Mouse (Mus musculus) hindbrain, embryonic 10.5 days (tissue): Measurements from ENCODE around the gene Npas2. TPM values are rescaled to one million over a fixed set of nuclear protein-coding genes. Genes with fewer than 3 reads are reported as not detected.

ENCODE experiments used
- DNase-seq: peaks from one replicate; pipeline ENCODE4 v3.0.0-alpha.2; 2017; ENCODE audit warnings: low spot score
- H3K27ac ChIP-seq: fragments of 300-500 bp; sonication (generic); 2 replicates; pipeline ENCODE4 v1.5.1; 2016; ENCODE audit warnings: mild to moderate bottlenecking, moderate library complexity
- H3K27me3 ChIP-seq: fragments of 300-500 bp; sonication (generic); 2 replicates; pipeline ENCODE4 v1.6.1; 2016; ENCODE audit warnings: mild to moderate bottlenecking; ENCODE audit not compliant: poor library complexity, insufficient read depth, severe bottlenecking
- H3K36me3 ChIP-seq: fragments of 300-500 bp; sonication (generic); 2 replicates; pipeline ENCODE4 v1.6.1; 2016; ENCODE audit warnings: mild to moderate bottlenecking, moderate library complexity
- H3K4me1 ChIP-seq: fragments of 300-500 bp; sonication (generic); replicated peaks from 2 replicates; pipeline ENCODE4 v1.6.1; 2016; ENCODE audit warnings: mild to moderate bottlenecking
- H3K4me3 ChIP-seq: fragments of 300-500 bp; sonication (generic); 2 replicates; pipeline ENCODE4 v1.5.1; 2016; ENCODE audit warnings: mild to moderate bottlenecking, moderate library complexity
- H3K9me3 ChIP-seq: fragments of 300-500 bp; sonication (generic); 2 replicates; pipeline ENCODE4 v1.6.1; 2016; ENCODE audit warnings: mild to moderate bottlenecking, moderate library complexity
- WGBS: fragments of 180-500 bp; shearing (Covaris S2); methylation state at CpG from one replicate; pipeline ENCODE4 v1.1.7; 2016; 5-methylcytosine and 5-hydroxymethylcytosine counted together
- polyA plus RNA-seq: library from polyadenylated mRNA; unstranded; fragments of >200 nt; fragmentation: Nextera tagmentation; extraction: Ambion mirVana; gene quantifications from 2 replicates; pipeline ENCODE4 v1.2.1, GENCODE M21; 2016

The Npas2 gene
- 0.05 and 0.21 TPM in 2 replicates for polyA plus RNA-seq

DNA sequence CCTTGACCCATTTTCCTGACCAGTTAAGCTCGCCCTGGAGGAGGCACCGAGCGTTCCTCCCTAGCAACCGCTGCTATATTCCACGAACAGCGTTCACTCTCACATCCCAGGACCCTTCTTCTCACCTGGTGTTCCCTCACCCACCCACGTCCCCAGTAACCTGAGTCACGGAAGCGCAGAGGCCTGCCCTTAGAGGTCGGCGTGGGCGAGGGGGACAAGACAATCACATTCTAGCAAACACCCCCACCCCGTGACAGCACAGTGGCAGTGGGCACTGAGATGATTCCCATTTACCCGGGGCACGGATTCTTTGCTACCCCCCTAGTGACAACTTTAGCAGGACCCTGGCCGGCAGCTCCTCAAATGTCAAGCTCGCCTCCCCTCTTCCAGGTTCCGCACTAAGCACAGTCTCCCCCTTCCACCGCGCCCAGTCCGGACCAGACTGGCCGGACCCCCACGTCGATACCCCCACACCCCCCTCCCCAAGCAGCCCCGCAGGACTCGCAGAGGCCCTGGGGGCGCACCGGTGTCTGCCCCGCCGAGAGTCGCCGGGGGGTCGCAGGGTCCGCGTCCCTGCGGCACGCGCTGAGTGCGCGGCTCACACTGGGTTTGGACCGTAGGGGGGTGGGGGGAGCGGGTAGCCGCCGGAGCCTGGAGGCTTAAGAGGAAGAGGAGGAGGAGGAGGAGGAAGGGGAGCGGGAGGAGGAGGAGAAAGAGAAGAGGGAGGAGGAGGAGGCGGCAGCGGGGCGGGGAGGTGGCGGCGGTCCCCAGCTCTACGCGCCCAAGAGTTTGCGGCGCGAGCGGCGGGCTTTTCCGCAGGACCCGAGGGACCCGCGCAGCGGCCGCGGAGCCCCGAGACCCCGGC, at the start of gene Npas2:
Gene Npas2 (plus strand): TSS at position 735 of the 865 bp plus-strand sequence.
- Histone ChIP-seq H3K27me3 (peaks cover 68% of the 10 kb centered on the region), H3K4me3 (peak within 1 kb of the TSS; percentile 77), H3K9me3 (no peaks in the 10 kb centered on the region), H3K27ac (peak within 1 kb of the TSS; percentile 71), H3K36me3 (no peaks in the 10 kb centered on the region), H3K4me1 (peaks cover 31% of the 10 kb centered on the region)
- peak; percentile 37 for DNase-seq
- under 1% methylated on average over 55 of the region's 66 CpGs for WGBS

DNA sequence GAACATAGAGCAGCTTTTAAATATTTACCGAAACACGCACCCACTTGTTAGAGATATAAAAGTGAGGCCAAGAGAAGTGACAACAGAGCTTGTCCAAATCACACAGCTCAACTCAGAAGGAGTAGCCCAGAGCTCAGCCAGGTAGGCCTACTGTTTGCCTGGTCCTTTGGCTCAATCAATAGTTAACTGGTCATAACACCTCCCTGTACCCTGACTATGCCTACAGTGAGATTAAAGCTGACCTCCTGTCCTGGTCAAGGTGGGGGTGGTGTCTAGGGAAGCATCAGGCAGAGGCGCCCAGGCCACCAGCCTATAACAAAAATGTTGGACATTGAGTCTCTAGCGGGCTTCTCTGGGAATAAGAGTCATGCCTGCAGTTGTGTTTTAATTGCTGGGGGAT, 36.8 kb upstream of the Npas2 start:
- WGBS: 92% methylated on average over 4 of the region's 4 CpGs

DNA sequence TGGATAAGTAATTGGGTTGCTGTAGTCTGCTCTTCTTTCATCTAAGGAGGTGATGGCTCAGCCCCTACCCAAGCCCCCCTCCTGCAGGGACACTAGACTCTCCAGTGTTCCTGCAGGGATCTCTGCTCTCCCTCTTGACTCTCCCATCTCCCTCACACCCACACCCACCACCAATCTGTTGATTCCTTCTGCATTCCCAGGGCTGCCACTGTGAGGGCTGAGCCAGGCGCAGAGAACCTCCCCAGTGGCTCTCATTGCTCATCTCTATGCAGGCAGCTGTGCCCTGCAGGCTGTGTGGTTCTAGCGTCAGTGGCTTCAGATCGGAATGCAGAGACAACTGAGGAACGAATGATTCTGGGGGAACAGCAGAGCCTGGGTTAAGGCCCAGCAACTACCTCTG, 33.4 kb upstream of the Npas2 start:
- H3K36me3 ChIP-seq: no peaks in the 10 kb centered on the region
- WGBS: 64% methylated on average over 4 of the region's 4 CpGs

More for the DNA sequence above, 36.8 kb upstream of the Npas2 start:
- Histone ChIP-seq H3K4me3 (no peak overlapping the region), H3K9me3 (no peaks in the 10 kb centered on the region), H3K36me3 (no peaks in the 10 kb centered on the region), H3K27me3 (no peaks in the 10 kb centered on the region), H3K27ac (no peak overlapping the region), H3K4me1 (peaks cover 6% of the 10 kb centered on the region; the same call in 1 of the 2 replicates)
- no peak for DNase-seq

DNA sequence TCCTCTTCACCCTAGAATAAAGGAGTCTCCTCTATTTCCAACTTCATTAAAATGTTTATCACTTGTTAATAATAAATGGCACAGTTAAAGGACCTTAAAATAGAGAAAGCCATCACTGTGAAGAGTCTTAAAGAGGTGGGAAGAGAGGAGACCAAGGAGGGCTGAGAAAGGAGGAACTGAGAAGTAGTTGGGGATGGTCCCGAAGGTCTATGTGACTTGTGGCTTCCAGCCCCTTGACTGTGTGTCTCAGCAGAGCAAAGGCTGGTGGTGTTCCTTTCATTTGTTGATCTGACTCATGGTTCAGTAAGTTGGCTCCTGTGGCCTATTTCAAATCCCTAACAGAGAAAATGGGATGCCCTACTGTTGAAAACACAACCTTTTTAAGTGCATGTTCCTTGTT, 30.5 kb upstream of the Npas2 start:
- no peak overlapping the region for H3K4me3 ChIP-seq
- WGBS: 86% methylated on average over 1 of the region's 1 CpGs
- H3K27me3 ChIP-seq: no peaks in the 10 kb centered on the region
- H3K9me3 ChIP-seq: no peaks in the 10 kb centered on the region
- H3K36me3 ChIP-seq: no peaks in the 10 kb centered on the region
- no peak for DNase-seq
- H3K27ac ChIP-seq: no peak overlapping the region
- H3K4me1 ChIP-seq: 0 out of 2 replicates have a peak, but pooled peaks cover 3% of the 10 kb centered on the region

More for the DNA sequence above, 33.4 kb upstream of the Npas2 start:
- H3K4me1 ChIP-seq: peaks cover 6% of the 10 kb centered on the region; the same call in 1 of the 2 replicates
- no peak overlapping the region for H3K27ac ChIP-seq
- no peak overlapping the region for H3K4me3 ChIP-seq
- no peaks in the 10 kb centered on the region for H3K27me3 ChIP-seq
- DNase-seq: no peak
- H3K9me3 ChIP-seq: no peaks in the 10 kb centered on the region

DNA sequence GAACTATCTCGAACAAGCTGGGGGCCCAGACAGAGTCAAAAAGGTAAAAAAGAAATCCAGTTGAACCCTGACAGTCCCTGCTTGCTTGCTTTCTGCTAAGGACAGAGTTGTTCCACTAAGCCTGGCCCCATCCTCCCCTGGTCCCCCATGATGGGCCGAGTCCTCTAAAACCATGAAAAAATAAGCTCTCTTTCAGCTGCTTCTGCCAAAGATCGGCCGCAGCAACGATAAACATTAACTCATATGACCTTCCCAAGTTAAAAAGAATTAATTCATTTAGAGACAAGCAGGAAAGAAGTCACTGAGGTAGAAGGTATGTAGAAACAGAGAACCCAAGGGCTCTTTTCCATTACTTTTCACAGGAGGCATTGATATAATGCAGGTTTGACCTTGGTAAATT, 16.8 kb upstream of the Npas2 start:
- Histone ChIP-seq H3K27me3 (no peaks in the 10 kb centered on the region), H3K36me3 (no peaks in the 10 kb centered on the region), H3K4me1 (no peaks in the 10 kb centered on the region), H3K4me3 (no peak overlapping the region), H3K27ac (no peak overlapping the region), H3K9me3 (no peaks in the 10 kb centered on the region)
- no peak for DNase-seq
- WGBS: 90% methylated on average over 5 of the region's 5 CpGs

DNA sequence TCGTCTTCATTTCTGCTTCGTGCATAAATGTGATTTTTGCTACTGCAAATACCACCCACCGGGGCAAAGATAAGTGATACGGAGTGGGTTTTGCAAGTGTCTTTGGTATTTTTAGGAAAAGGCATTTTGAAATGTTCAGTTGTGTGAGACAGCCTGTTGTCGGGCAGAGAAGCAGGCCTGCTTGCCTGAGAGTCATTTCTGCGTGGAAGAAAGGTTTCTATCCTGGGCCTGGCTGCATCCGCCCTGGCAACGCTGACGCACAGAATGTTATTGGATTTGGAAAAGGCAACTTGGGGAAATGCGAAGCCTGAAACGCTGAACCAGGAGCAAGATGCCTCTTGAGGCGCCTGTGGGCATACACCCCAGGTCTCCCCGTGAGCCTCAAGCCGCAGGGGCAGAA, 16.3 kb upstream of the Npas2 start:
- no peak for DNase-seq
- no peak overlapping the region for H3K27ac ChIP-seq
- no peaks in the 10 kb centered on the region for H3K4me1 ChIP-seq
- H3K27me3 ChIP-seq: no peaks in the 10 kb centered on the region
- WGBS: 90% methylated on average over 14 of the region's 14 CpGs
- no peak overlapping the region for H3K4me3 ChIP-seq
- H3K9me3 ChIP-seq: no peaks in the 10 kb centered on the region
- no peaks in the 10 kb centered on the region for H3K36me3 ChIP-seq

DNA sequence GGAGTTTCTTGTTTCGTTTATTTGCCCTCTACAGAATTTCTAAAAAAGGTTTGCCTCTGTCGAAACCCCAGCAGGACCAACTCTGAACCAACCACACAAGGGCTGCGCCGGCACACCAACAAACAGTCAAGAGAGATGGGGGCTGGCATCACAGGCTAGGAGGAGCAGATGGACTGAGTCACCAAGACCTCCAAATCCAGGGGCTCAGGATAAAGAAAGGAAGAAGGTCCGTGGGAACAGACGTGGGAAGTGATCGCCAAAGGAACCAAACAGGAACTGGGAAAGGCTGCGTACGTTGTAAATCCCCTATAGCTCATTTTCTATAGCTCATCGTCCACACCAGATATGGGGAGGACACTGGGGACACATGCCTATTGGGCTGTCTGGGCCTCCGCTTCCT, 13.7 kb upstream of the Npas2 start:
- H3K4me3 ChIP-seq: no peak overlapping the region
- no peak overlapping the region for H3K27ac ChIP-seq
- no peaks in the 10 kb centered on the region for H3K4me1 ChIP-seq
- H3K36me3 ChIP-seq: no peaks in the 10 kb centered on the region
- no peaks in the 10 kb centered on the region for H3K9me3 ChIP-seq
- H3K27me3 ChIP-seq: no peaks in the 10 kb centered on the region
- DNase-seq: no peak
- 94% methylated on average over 11 of the region's 11 CpGs for WGBS

DNA sequence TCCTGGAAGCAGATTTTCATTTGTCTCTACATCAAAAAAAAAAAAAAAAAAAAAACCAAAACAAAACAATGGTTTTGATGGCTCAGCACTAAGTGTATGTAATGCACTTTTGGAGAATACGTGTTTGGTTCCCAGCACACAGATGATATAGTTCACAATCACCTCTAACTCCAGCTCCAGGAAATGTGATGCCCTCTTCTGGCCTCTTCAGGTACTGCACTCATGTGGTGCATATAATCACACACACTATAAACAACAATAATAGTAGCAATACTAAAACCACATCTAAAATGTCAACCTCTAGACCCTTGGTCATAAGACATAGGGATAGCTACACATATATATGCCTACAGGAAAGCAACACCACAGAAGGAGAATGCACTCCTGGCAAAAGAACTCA, 13.0 kb upstream of the Npas2 start:
- no peak for DNase-seq
- Histone ChIP-seq H3K9me3 (no peaks in the 10 kb centered on the region), H3K4me3 (no peak overlapping the region), H3K27ac (no peak overlapping the region), H3K27me3 (no peaks in the 10 kb centered on the region), H3K36me3 (no peaks in the 10 kb centered on the region), H3K4me1 (no peaks in the 10 kb centered on the region)
- 90% methylated on average over 1 of the region's 1 CpGs for WGBS

DNA sequence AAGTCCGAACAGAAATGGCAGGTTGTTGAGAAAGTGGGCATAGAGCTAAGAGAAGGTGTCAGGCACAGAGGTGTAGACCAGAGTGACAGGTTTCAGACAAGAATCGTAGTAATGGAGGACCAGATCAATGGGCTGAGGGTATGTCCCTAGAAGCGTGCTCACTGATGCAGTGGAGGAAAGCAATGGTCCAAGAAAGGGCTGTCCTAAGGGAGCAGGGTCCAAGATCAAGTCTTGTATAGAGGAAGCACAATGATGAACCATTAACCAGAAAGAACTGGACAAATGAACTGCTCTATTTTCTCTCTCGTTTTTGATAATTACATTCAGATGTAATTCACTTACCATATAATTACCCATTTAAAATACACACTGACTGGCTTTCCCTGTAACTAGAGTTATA, 11.6 kb upstream of the Npas2 start:
- DNase-seq: no peak
- H3K27ac ChIP-seq: no peak overlapping the region
- 86% methylated on average over 4 of the region's 4 CpGs for WGBS
- no peaks in the 10 kb centered on the region for H3K27me3 ChIP-seq
- H3K9me3 ChIP-seq: no peaks in the 10 kb centered on the region
- no peak overlapping the region for H3K4me3 ChIP-seq
- no peaks in the 10 kb centered on the region for H3K36me3 ChIP-seq
- H3K4me1 ChIP-seq: no peaks in the 10 kb centered on the region

DNA sequence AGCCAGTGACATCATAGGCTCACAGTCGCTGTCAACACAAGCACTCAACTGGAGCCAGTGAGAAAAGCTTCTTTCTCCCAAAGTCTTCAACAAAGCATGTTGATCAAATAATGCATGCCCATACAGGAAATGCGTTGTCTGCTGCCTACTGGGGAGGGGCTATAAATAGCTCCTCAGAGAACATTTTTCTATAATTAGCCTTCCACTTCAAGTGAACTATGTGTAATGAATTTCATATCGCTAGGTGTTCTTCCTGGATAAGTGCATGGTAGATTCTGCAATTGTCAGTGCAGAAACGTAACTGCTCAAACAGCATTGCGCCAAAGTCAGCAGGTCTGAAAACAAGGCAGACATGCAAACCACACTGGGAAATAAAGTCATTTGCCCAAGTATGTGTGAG, 7.7 kb upstream of the Npas2 start:
- DNase-seq: no peak
- Histone ChIP-seq H3K9me3 (no peaks in the 10 kb centered on the region), H3K27ac (no peak overlapping the region), H3K27me3 (peaks cover 2% of the 10 kb centered on the region), H3K4me3 (no peak overlapping the region), H3K4me1 (no peaks in the 10 kb centered on the region), H3K36me3 (no peaks in the 10 kb centered on the region)
- 88% methylated on average over 5 of the region's 5 CpGs for WGBS

DNA sequence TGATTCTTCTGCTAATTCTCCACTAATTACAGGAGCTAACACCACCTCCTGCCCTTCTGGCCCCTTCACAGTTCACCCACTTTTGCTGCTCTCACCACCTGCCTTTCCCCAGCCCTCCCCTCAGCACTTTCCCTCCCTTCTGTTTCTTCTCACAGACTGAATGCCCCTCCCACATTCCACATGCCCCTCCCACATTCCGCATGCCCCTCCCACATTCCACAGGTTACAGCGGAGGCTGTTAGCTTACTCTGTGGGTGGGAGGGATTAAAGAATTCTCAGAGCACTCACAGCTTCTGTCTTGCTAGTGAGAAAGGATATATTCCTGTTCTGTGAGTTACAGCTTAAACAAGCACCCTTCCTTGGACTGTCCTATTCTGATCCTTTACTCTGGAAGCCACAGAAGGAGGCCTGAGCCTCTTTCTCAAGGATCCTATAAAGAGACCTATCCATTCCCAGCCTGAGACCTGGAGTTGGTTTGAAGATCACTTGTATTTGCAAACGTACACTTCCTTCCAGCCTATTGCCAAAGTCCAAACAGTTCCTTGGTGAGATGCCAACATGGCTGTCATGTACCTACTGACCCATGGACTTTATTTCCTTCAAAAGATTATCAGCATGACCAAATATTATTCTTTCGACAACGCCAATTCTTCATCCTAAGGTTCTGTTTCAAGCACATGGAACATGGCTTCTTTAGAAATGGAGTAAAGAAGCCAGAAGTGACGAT, 6.7 kb upstream of the Npas2 start:
- no peak overlapping the region for H3K4me3 ChIP-seq
- peak; percentile 7 for DNase-seq
- H3K4me1 ChIP-seq: no peaks in the 10 kb centered on the region
- WGBS: 60% methylated on average over 6 of the region's 6 CpGs
- H3K36me3 ChIP-seq: no peaks in the 10 kb centered on the region
- H3K27me3 ChIP-seq: peaks cover 13% of the 10 kb centered on the region
- H3K9me3 ChIP-seq: no peaks in the 10 kb centered on the region
- H3K27ac ChIP-seq: no peak overlapping the region

DNA sequence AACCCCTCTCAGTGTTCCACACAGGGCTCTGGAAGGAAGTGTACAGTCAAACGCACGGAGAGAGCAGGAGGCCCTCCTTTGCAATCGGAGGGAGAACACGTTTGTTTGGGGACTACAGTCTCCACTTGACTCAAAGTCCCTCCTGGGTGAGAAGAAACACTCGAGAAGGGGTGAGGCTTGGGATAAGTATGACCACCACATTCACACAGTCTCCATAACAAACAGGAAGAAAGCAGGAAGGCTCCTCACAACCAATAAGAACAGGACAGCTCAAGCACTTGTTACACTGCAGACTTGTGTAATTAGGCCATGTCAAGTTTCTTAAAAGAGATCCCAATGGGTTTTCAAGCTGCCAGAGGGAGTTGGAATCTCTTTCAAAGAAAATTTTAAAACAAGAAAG, 2.4 kb upstream of the Npas2 start:
- Histone ChIP-seq H3K36me3 (no peaks in the 10 kb centered on the region), H3K4me3 (no peak overlapping the region), H3K9me3 (no peaks in the 10 kb centered on the region), H3K4me1 (peaks cover 27% of the 10 kb centered on the region), H3K27ac (no peak overlapping the region), H3K27me3 (peaks cover 55% of the 10 kb centered on the region)
- 79% methylated on average over 5 of the region's 5 CpGs for WGBS
- no peak for DNase-seq

DNA sequence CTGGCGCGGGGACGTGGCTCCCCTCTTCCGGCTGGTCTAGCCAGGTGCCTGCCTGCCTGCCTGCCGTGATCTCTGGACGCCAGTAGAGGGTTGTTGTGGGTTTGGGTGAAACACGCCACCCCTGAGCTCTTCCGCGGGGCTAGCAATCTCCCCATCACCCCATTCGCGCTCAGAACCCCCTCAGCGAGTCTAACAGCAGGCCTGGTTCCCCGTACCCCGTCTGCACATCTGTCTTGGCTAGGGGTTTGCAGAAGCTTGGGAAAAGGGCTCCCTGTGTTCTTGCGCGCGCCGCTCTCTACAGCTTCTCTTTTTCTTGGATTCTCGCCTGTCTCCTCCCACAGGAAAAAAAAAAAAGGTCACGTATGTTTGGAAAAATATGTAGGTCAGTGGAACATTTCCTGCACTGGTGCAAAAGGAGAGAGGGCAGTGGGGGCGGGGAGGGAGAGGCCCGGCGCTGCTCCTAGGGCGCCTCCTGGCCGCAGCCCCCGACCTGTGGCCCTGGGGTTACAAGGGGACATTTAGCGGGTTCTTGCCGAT, 1.0 kb upstream of the Npas2 start:
- peaks cover 31% of the 10 kb centered on the region for H3K4me1 ChIP-seq
- WGBS: 2% methylated on average over 28 of the region's 28 CpGs
- no peak overlapping the region for H3K27ac ChIP-seq
- peak; percentile 46 for DNase-seq
- H3K36me3 ChIP-seq: no peaks in the 10 kb centered on the region
- H3K27me3 ChIP-seq: peaks cover 68% of the 10 kb centered on the region
- no peaks in the 10 kb centered on the region for H3K9me3 ChIP-seq
- H3K4me3 ChIP-seq: peak overlapping the region; percentile 77
